Comparison of ENCODE assay signal across 8 mouse cellular contexts in genomic region chr2:167476200-167476688, GRCm38 (mm10). TPM values are rescaled to one million over a fixed set of nuclear protein-coding genes. Genes with fewer than 3 reads are reported as not detected.
DNase-seq lines count a peak whose midpoint lies in the region; ATAC-seq lines count a peak whose summit lies in the region.

No protein-coding gene starts in this region.

- peaks cover 15% of the 10 kb centered on the region for H3K4me1 ChIP-seq in lung, embryonic 15.5 days
- peaks cover 22% of the 10 kb centered on the region for H3K4me1 ChIP-seq in heart, embryonic 13.5 days
- peaks cover 15% of the 10 kb centered on the region for H3K4me1 ChIP-seq in liver, embryonic 13.5 days (replicated peaks)

- peak overlapping the region; percentile 42 for H3K27ac ChIP-seq in lung, embryonic 15.5 days
- peak overlapping the region; percentile 80 for H3K27ac ChIP-seq in heart, embryonic 13.5 days (replicated peaks)
- peak overlapping the region; percentile 43 for H3K27ac ChIP-seq in liver, embryonic 13.5 days

- no peak overlapping the region for H3K4me3 ChIP-seq in lung, embryonic 15.5 days
- no peak overlapping the region for H3K4me3 ChIP-seq in heart, embryonic 13.5 days
- H3K4me3 ChIP-seq in liver, embryonic 13.5 days (replicated peaks), result no peak overlapping the region

- DNase-seq in lung, postnatal 25 days (ENCODE audit: low spot score), result no peak
- DNase-seq in embryo, embryonic 11.5 days (ENCODE audit: low read depth, low spot score), result peak; percentile 23
- DNase-seq in kidney, postnatal 10 days, result peak; percentile 84
- no peak for DNase-seq in liver, embryonic 13.5 days
- peak; percentile 76 for DNase-seq in ovary, postnatal 36 days (ENCODE audit: low spot score)

- 13% methylated on average over 7 of the region's 7 CpGs for WGBS in lung, embryonic 15.5 days
- WGBS in heart, embryonic 13.5 days, result 7% methylated on average over 7 of the region's 7 CpGs
- WGBS in liver, embryonic 13.5 days (ENCODE audit: insufficient replicate concordance), result 55% methylated on average over 7 of the region's 7 CpGs

- no peak overlapping the region for H3K9ac ChIP-seq in lung, embryonic 15.5 days
- H3K9ac ChIP-seq in heart, embryonic 13.5 days, result peak overlapping the region; percentile 0
- H3K9ac ChIP-seq in liver, embryonic 13.5 days, result no peak overlapping the region

- ATAC-seq in lung, embryonic 15.5 days (ENCODE audit: borderline replicate concordance, extremely low read depth, low FRiP score, low TSS enrichment), result peak; percentile 63
- ATAC-seq in heart, embryonic 13.5 days (ENCODE audit: extremely low read depth, insufficient number of reproducible peaks, low FRiP score, low TSS enrichment), result peak; percentile 26; the same call in 1 of the 2 replicates
- ATAC-seq in liver, embryonic 13.5 days (ENCODE audit: low read depth), result peak; percentile 15; the same call in 1 of the 2 replicates
- no peak for ATAC-seq in monocyte, adult 5-6 weeks (replicated peaks; ENCODE audit: insufficient number of reproducible peaks, low FRiP score, low TSS enrichment, poor library complexity, severe bottlenecking)

- H3K4me2 ChIP-seq in lung, embryonic 15.5 days, result no peak overlapping the region
- 0 out of 2 replicates have a peak overlapping the region, but pooled peaks have one; percentile 12 for H3K4me2 ChIP-seq in heart, embryonic 13.5 days
- no peak overlapping the region for H3K4me2 ChIP-seq in liver, embryonic 13.5 days

- H3K27me3 ChIP-seq in lung, embryonic 15.5 days, result no peaks in the 10 kb centered on the region
- H3K27me3 ChIP-seq in heart, embryonic 13.5 days (replicated peaks), result no peaks in the 10 kb centered on the region
- no peaks in the 10 kb centered on the region for H3K27me3 ChIP-seq in liver, embryonic 13.5 days

- H3K9me3 ChIP-seq in lung, embryonic 15.5 days, result no peaks in the 10 kb centered on the region
- H3K9me3 ChIP-seq in heart, embryonic 13.5 days, result no peaks in the 10 kb centered on the region
- H3K9me3 ChIP-seq in liver, embryonic 13.5 days (replicated peaks), result no peaks in the 10 kb centered on the region

- peaks cover 35% of the 10 kb centered on the region for H3K36me3 ChIP-seq in lung, embryonic 15.5 days
- H3K36me3 ChIP-seq in heart, embryonic 13.5 days, result peaks cover 58% of the 10 kb centered on the region
- H3K36me3 ChIP-seq in liver, embryonic 13.5 days, result peaks cover 48% of the 10 kb centered on the region

RNA-seq across cellular contexts. Expression of gene Rnf114, which starts 16.2 kb away (rescaled TPM):
- 99.8 and 102 TPM in 2 replicates for polyA plus RNA-seq in lung, embryonic 15.5 days (2015; fragmentation: Nextera tagmentation; extraction: Ambion mirVana)
- polyA plus RNA-seq in heart, embryonic 13.5 days (2015; fragmentation: Nextera tagmentation; extraction: Ambion mirVana), result 58.0 and 65.0 TPM in 2 replicates
- polyA plus RNA-seq in liver, embryonic 13.5 days (2015; fragmentation: Nextera tagmentation; extraction: Ambion mirVana), result 32.5 and 33.2 TPM in 2 replicates
- total RNA-seq in monocyte, adult 5-6 weeks (2017), result 62.6 to 74.1 TPM (median 67.8 TPM) in 3 replicates

RNA-seq across cellular contexts. Expression of gene Spata2, which starts 16.4 kb away (rescaled TPM):
- polyA plus RNA-seq in lung, embryonic 15.5 days (2015; fragmentation: Nextera tagmentation; extraction: Ambion mirVana), result 12.3 and 15.7 TPM in 2 replicates
- 13.5 and 14.6 TPM in 2 replicates for polyA plus RNA-seq in heart, embryonic 13.5 days (2015; fragmentation: Nextera tagmentation; extraction: Ambion mirVana)
- 7.0 and 9.4 TPM in 2 replicates for polyA plus RNA-seq in liver, embryonic 13.5 days (2015; fragmentation: Nextera tagmentation; extraction: Ambion mirVana)
- 7.3 to 13.8 TPM (median 9.6 TPM) in 3 replicates for total RNA-seq in monocyte, adult 5-6 weeks (2017)

RNA-seq across cellular contexts. Expression of gene Slc9a8, which starts 54.7 kb away (rescaled TPM):
- 20.3 and 21.4 TPM in 2 replicates for polyA plus RNA-seq in lung, embryonic 15.5 days (2015; fragmentation: Nextera tagmentation; extraction: Ambion mirVana)
- 17.4 and 18.7 TPM in 2 replicates for polyA plus RNA-seq in heart, embryonic 13.5 days (2015; fragmentation: Nextera tagmentation; extraction: Ambion mirVana)
- polyA plus RNA-seq in liver, embryonic 13.5 days (2015; fragmentation: Nextera tagmentation; extraction: Ambion mirVana), result 12.0 and 13.4 TPM in 2 replicates
- total RNA-seq in monocyte, adult 5-6 weeks (2017), result 34.1 to 52.5 TPM (median 41.5 TPM) in 3 replicates

Comparison
In these comparisons a context has a peak if more than half of its experiments do, and no peak if none do; other contexts are left out.
1. DNase-seq: peak in embryo, embryonic 11.5 days (single experiment), kidney, postnatal 10 days (single experiment) and ovary, postnatal 36 days (single experiment); none in lung, postnatal 25 days (single experiment) and liver, embryonic 13.5 days (single experiment).
2. Peak in every context shown above with its lines, with median percentiles within 50 percentile points of each other: H3K27ac ChIP-seq.